Mouse (Mus musculus): Measurements from ENCODE around the gene Fars2.

DNA sequence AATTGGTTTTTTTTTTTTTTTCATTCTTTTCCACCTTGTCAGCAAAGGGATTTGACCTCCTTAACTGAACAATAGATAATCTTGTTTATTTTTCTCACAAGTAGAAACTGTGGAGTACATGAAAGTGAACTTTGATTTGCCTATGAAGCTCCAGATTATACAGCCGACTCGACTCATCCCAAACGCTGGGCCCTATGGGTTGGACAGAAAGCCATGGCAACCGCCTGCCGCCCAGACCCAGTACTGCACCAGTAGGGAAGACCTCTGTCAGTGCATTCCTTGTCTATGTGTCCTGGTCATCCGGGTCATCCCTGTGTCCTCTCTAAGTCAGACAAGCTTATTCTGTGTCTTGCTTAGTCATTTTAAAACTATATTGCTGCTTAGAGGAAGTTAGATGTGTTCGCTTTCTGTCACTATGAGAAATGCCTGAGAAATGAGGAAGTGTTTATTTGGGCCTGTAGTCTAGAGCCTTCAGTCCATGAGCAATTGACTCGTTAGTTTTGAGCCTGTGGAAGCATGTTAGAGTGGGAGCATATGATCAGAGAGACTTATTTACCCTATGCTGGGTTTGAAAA, 416.8 kb downstream of the Fars2 start:
- TF ChIP-seq CTCF (IDR thresholded peaks at IDR 0.05; ENCODE audit: low read depth, low read length): no peak
- no peak for TF ChIP-seq GATA2 (IDR thresholded peaks at IDR 0.05; ENCODE audit: borderline replicate concordance, low read depth, low read length)
